Mouse (Mus musculus) duodenum, adult 2 months (tissue): ENCODE results near the gene Il17f. TPM values are rescaled to one million over a fixed set of nuclear protein-coding genes. Genes with fewer than 3 reads are reported as not detected.

Experiments
- polyA plus RNA-seq: library from polyadenylated mRNA; depleted of rRNA; stranded (reverse); fragments of >200 nt; gene quantifications from 2 replicates; pipeline ENCODE4 v1.2.3, GENCODE M21; 2012; ENCODE audit warnings: low replicate concordance; rRNA removed

Gene Il17f
- polyA plus RNA-seq, result not detected in 2 replicates

GRCm38 (mm10) chr1:20790517-20790916 lies at the start of gene Il17f:
Gene Il17f, minus strand, starts transcription at chr1:20790617.

GRCm38 (mm10) chr1:20819771-20820605 lies 29.6 kb upstream of the Il17f start, which contains the start of gene Mcm3:
Gene Mcm3, minus strand, starts transcription at chr1:20820312.

GRCm38 (mm10) chr1:20730903-20731302 lies 59.5 kb downstream of the Il17f start, which contains the start of gene Il17a:
Gene Il17a, plus strand, starts transcription at chr1:20730905.

Other genes starting within 250 kb of the Il17f start
- gene Pkhd1, start 172.6 kb downstream of the Il17f start, polyA plus RNA-seq, result 0.02 and 0.09 TPM in 2 replicates
- gene Il17a, start 59.7 kb downstream of the Il17f start, polyA plus RNA-seq, result 0.12 TPM in 1 of 2 replicates, not detected in the other
- gene Mcm3, start 29.7 kb upstream of the Il17f start, polyA plus RNA-seq, result 6.0 and 6.4 TPM in 2 replicates
- 3.0 and 21.0 TPM in 2 replicates for gene Paqr8, start 100.0 kb upstream of the Il17f start, polyA plus RNA-seq
- 0.14 and 0.15 TPM in 2 replicates for gene Efhc1, start 161.0 kb upstream of the Il17f start, polyA plus RNA-seq